Mouse (Mus musculus): ENCODE measurements around the gene Creb3l4. TPM values are rescaled to one million over a fixed set of nuclear protein-coding genes. Genes with fewer than 3 reads are reported as not detected.

Gene Creb3l4
- 2.4 and 3.6 TPM in 2 replicates for polyA plus RNA-seq (2012; rRNA removed)

GRCm38 (mm10) chr3:90242984-90243775, at the start of gene Creb3l4:
Gene Creb3l4 (minus strand): TSS chr3:90243512.

GRCm38 (mm10) chr3:90292345-90293275, 49.3 kb upstream of the Creb3l4 start, which contains the start of gene Gatad2b:
Gene Gatad2b (plus strand): TSS chr3:90293178.

GRCm38 (mm10) chr3:90265034-90265931, 22.0 kb upstream of the Creb3l4 start, which contains the start of gene Dennd4b:
Gene Dennd4b (plus strand): TSS chr3:90265185.

GRCm38 (mm10) chr3:90253653-90254418, 10.5 kb upstream of the Creb3l4 start, which contains the start of gene Crtc2:
Gene Crtc2 (plus strand): TSS chr3:90254163.

GRCm38 (mm10) chr3:90247960-90248745, 4.8 kb upstream of the Creb3l4 start, which contains the start of gene Slc39a1:
Gene Slc39a1 (plus strand): TSS chr3:90248172.

GRCm38 (mm10) chr3:90231507-90232333, 11.6 kb downstream of the Creb3l4 start, which contains the start of gene Jtb:
Gene Jtb (plus strand): TSS chr3:90231597.

GRCm38 (mm10) chr3:90213377-90213866, 29.9 kb downstream of the Creb3l4 start, which contains the start of the genes Rps27 and Rab13:
Gene Rps27 (minus strand): TSS chr3:90213651.
Gene Rab13 (plus strand): TSS chr3:90213695.

Other genes starting within 250 kb of the Creb3l4 start
- gene Hax1, start 244.7 kb downstream of the Creb3l4 start, polyA plus RNA-seq (2012; rRNA removed) = 146 and 396 TPM in 2 replicates
- 91.0 and 120 TPM in 2 replicates for gene 4933434E20Rik, start 191.9 kb downstream of the Creb3l4 start, polyA plus RNA-seq (2012; rRNA removed)
- 111 and 173 TPM in 2 replicates for gene Ubap2l, start 190.9 kb downstream of the Creb3l4 start, polyA plus RNA-seq (2012; rRNA removed)
- gene Tpm3, start 170.9 kb downstream of the Creb3l4 start, polyA plus RNA-seq (2012; rRNA removed) = 273 and 485 TPM in 2 replicates
- 2.3 and 3.0 TPM in 2 replicates for gene Nup210l, start 139.4 kb downstream of the Creb3l4 start, polyA plus RNA-seq (2012; rRNA removed)
- gene Rps27, start 29.9 kb downstream of the Creb3l4 start, polyA plus RNA-seq (2012; rRNA removed) = 1,490 and 2,994 TPM in 2 replicates
- gene Rab13, start 29.8 kb downstream of the Creb3l4 start, polyA plus RNA-seq (2012; rRNA removed) = 30.1 and 40.6 TPM in 2 replicates
- gene Jtb, start 11.9 kb downstream of the Creb3l4 start, polyA plus RNA-seq (2012; rRNA removed) = 55.7 and 58.3 TPM in 2 replicates
- 27.3 and 38.8 TPM in 2 replicates for gene Slc39a1, start 4.7 kb upstream of the Creb3l4 start, polyA plus RNA-seq (2012; rRNA removed)
- gene Crtc2, start 10.7 kb upstream of the Creb3l4 start, polyA plus RNA-seq (2012; rRNA removed) = 37.2 and 54.6 TPM in 2 replicates
- 17.1 and 20.7 TPM in 2 replicates for gene Dennd4b, start 21.7 kb upstream of the Creb3l4 start, polyA plus RNA-seq (2012; rRNA removed)
- gene Gatad2b, start 49.7 kb upstream of the Creb3l4 start, polyA plus RNA-seq (2012; rRNA removed) = 22.4 and 37.6 TPM in 2 replicates
- gene Slc27a3, start 146.4 kb upstream of the Creb3l4 start, polyA plus RNA-seq (2012; rRNA removed) = 29.9 and 31.1 TPM in 2 replicates
- 48.4 and 57.9 TPM in 2 replicates for gene Ints3, start 190.1 kb upstream of the Creb3l4 start, polyA plus RNA-seq (2012; rRNA removed)
- gene Npr1, start 222.4 kb upstream of the Creb3l4 start, polyA plus RNA-seq (2012; rRNA removed) = 6.0 and 11.9 TPM in 2 replicates
- gene Ilf2, start 232.6 kb upstream of the Creb3l4 start, polyA plus RNA-seq (2012; rRNA removed) = 245 and 276 TPM in 2 replicates
- gene Snapin, start 247.5 kb upstream of the Creb3l4 start, polyA plus RNA-seq (2012; rRNA removed) = 23.3 and 41.3 TPM in 2 replicates